Mouse (Mus musculus): ENCODE results near the gene Brd4.
A peak's percentile ranks its signal among the peaks of the same experiment; 100 is the strongest.

The Brd4 gene

GRCm38 (mm10) chr17:32172485-32172884 lies 112.0 kb downstream of the Brd4 start:
- DNase-seq (ENCODE audit: low read depth, low spot score) = no peak

GRCm38 (mm10) chr17:32169518-32170225 lies 114.8 kb downstream of the Brd4 start:
- no peak for DNase-seq (ENCODE audit: low read depth, low spot score)

GRCm38 (mm10) chr17:32166687-32167086 lies 117.8 kb downstream of the Brd4 start, which contains the start of gene Notch3:
Notch3 (minus strand) TSS chr17:32166852.
- peak; percentile 79 for DNase-seq (ENCODE audit: low read depth, low spot score)

- DNase-seq (ENCODE audit: low read depth, low spot score) = peak; percentile 86
These were observed 118.5 kb downstream of the Brd4 start for GRCm38 (mm10) chr17:32165803-32166595.

GRCm38 (mm10) chr17:32165266-32165802 lies 119.2 kb downstream of the Brd4 start:
- no peak for DNase-seq (ENCODE audit: low read depth, low spot score)

- no peak for DNase-seq (ENCODE audit: low read depth, low spot score)
These were observed 119.7 kb downstream of the Brd4 start for GRCm38 (mm10) chr17:32164780-32165179.

- no peak for DNase-seq (ENCODE audit: low read depth, low spot score)
These were observed 120.4 kb downstream of the Brd4 start for GRCm38 (mm10) chr17:32163910-32164650.

GRCm38 (mm10) chr17:32162112-32162850 lies 122.2 kb downstream of the Brd4 start:
- peak; percentile 72 for DNase-seq (ENCODE audit: low read depth, low spot score)

GRCm38 (mm10) chr17:32160882-32161281 lies 123.6 kb downstream of the Brd4 start:
- no peak for DNase-seq (ENCODE audit: low read depth, low spot score)

GRCm38 (mm10) chr17:32158841-32159240 lies 125.7 kb downstream of the Brd4 start:
- no peak for DNase-seq (ENCODE audit: low read depth, low spot score)

- DNase-seq (ENCODE audit: low read depth, low spot score) = no peak
These were observed 137.8 kb downstream of the Brd4 start for GRCm38 (mm10) chr17:32146718-32147117.

Measured in R1 (cell line).